Mouse (Mus musculus) megakaryocyte-erythroid progenitor cell, adult 5-6 weeks (primary cell): Measurements from ENCODE around the gene Pwwp2b. TPM values are rescaled to one million over a fixed set of nuclear protein-coding genes. Genes with fewer than 3 reads are reported as not detected.
A peak's percentile ranks its signal among the peaks of the same experiment; 100 is the strongest.

Experiments used
- ATAC-seq: replicated peaks from 2 replicates; pipeline ENCODE4 v1.8.0; 2016; ENCODE audit warnings: mild to moderate bottlenecking, inconsistent platforms; ENCODE audit not compliant: severe bottlenecking, poor library complexity, low FRiP score, low TSS enrichment
- total RNA-seq, 2 experiments: library from RNA; stranded (forward) in 1 of 2; stranded (reverse) in 1 of 2; fragments of 200-1000, 215-1000 nt in 1 of 2; fragments of >200 nt in 1 of 2; fragmentation: Nextera tagmentation in 1 of 2; gene quantifications; 2 replicates each; pipeline ENCODE4 v1.2.3; 2014 to 2017

The Pwwp2b gene
- total RNA-seq, 2 experiments from 2014 or later: 1.1 to 2.4 TPM

GRCm38 (mm10) chr7:139285295-139285943, 37.1 kb downstream of the Pwwp2b start:
- ATAC-seq: no peak

DNA sequence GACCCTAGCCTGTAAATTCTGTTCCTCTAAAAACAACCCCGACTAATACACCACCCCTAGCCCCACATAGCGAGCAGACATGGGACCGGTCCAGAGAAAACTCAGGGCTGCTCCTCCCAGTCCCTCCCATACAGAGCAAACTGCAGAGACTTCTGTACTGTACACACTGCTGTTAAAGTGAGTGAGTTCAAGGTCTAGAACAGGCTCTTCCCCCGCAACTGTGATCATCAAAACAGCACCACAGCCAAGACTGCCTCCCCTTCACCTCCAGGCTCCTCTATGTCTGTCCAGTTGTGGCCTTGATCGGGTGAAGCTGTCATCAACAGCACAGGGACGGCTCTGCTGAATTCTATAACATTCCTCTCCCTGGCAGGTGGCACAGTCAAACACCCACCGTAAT, 40.3 kb downstream of the Pwwp2b start:
- no peak for ATAC-seq

GRCm38 (mm10) chr7:139293350-139293749, 45.1 kb downstream of the Pwwp2b start:
- ATAC-seq: no peak

DNA sequence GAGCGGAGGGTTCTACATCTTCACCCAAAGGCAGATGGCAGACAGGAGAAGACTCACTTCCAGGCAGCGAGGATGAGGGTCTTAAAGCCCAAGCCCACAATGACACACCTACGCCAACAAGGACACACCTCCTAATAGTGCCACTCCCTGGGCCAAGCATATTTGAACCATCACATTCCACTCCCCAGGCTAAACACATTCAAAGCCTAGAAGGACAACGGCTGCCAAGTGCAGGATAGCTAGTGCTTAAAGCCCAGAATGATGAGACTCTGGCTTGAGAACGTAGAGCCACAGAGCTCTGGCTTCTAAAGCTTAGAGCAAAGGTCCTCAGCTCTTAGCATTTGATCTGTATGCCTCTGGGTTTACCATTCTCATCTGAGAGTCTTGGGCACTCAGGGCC, 45.8 kb downstream of the Pwwp2b start:
- no peak for ATAC-seq

DNA sequence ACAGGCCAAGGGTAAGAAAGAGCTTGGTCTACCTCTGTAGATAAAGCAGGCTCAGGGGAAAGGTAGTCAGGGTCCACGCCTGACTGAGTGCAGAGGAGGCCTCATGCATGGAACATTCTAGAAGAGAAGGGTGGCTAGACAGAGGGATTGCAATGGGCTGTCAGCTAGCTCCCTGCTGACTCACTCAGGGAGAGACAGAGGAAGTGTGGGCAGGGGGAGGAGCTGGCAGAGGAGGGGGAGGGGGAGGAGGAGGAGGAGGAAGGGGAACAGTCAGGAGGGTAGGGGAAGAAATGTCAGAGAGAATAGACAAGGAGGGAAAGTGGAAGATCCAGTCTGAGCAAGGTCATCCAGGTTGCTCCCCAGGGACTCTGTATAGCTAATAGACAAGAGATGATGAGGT, 47.4 kb downstream of the Pwwp2b start:
- no peak for ATAC-seq

- no peak for ATAC-seq
These were observed 48.3 kb downstream of the Pwwp2b start for GRCm38 (mm10) chr7:139296552-139297100.

GRCm38 (mm10) chr7:139298446-139298845, 50.2 kb downstream of the Pwwp2b start:
- no peak for ATAC-seq

DNA sequence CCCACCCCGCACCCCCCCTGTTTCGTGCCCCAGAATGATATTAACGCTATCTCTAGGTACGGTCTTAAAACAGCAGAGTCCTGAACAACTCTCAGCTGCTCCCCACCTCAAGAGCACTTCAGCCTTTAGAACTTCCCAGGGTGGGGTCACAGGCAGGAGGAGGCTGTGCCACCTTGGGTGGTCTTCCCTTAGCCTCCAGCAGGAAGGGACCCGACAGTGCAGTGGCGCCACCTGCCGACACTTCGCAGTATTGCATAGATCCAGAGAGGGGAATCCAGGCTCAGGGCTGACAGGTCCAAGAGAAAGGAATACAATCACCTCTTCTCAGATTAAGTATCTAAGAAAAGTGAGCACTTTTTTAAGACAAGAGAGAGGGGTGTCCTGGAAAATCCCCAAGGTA, 51.1 kb downstream of the Pwwp2b start:
- peak; percentile 57; the same call in 1 of the 2 replicates for ATAC-seq

DNA sequence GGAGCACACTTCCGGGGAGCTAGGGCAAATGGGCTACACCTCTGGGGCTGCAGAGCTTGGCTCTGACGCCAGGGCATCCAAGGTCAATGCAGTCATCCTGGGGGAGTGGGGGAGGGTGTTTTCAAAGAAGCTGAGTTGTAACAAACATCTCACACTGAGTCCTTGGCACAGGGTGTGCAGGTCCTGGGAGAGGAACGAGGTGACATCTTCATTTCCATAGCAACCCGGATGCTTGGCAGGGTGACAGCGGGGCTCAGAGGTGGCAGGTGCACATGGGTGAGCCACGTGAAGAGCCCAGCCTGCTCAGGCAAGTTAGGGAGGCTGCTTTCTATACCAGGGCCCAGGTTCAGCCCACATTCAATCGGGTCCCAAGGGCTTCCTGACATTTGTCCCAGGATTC, 52.1 kb downstream of the Pwwp2b start:
- no peak for ATAC-seq

GRCm38 (mm10) chr7:139301505-139301904, 53.2 kb downstream of the Pwwp2b start:
- no peak for ATAC-seq

DNA sequence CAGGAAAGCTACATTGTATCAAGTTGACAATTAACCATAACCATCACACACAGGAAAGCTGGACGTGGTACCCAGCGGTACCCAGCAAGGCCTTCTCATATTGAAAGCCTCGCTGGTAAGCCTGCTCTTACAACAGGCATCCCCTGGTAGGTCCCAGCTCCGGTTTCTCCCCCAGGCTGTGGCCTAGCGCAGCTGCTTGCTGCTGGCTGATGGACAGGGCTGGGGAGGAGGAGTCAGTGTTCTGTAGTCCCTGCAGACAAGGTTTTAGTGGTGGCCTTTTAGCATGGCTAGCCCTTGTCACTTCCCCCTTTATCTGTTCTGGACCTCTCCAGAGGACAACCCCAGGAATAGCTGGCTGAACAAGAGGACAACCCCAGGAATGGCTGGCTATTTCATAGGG, 54.0 kb downstream of the Pwwp2b start:
- ATAC-seq: no peak

DNA sequence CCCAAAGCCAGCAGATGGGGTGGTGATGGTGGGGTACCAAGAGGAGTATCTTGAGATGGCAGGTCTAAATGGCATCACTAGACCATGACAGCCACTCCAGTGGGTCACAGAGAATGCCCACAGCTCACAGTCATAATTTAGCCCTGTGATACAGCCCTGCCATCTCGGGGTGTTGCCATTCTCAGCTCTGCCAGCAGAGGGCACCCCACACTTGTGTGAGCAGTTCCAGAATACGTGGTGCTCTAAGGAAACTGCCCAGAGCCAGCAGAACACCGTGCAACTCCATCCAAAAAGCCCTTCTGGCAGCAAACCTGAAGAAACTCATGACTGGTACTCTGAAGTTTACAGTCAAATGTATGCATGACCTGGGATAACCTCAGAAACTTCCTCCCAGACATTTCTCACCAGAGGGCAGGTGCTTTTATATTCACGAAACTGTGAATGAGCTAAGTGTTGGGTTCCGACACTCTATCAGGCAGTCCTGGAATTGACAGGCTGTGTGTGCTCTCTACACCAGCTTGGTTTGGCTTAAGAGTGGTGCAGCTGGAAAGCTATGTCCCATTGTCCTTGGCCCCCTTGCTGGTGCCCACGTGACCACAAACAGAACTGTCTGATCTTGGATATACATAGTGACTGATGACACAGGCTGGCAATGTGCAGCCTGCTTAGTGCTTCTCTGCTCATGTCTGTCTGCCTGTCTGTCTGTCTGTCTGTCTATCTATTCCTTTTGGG, 55.2 kb downstream of the Pwwp2b start:
- peak; percentile 77 for ATAC-seq

- no peak for ATAC-seq
These were observed 56.0 kb downstream of the Pwwp2b start for GRCm38 (mm10) chr7:139304322-139304721.

DNA sequence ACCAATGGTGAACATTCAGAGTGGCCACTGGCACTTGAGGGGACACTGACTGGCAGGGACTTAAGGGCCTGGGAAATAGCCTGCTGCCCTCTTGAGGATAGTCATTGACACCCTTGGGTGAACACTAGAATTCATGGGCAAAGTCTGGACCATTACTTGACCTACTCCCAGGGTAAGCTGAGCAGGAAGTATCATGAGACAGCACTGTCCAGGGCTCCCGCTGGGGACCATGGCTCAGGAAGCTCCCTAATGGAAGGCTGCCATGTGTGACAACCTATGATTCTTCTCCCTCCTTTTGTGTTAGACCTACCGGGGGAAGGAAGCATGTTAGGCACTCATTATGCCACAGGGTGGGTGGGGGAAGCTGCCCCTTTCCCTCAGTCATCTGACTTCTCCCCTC, 58.8 kb downstream of the Pwwp2b start:
- ATAC-seq: no peak

GRCm38 (mm10) chr7:139308140-139308895, 60.0 kb downstream of the Pwwp2b start:
- no peak for ATAC-seq

DNA sequence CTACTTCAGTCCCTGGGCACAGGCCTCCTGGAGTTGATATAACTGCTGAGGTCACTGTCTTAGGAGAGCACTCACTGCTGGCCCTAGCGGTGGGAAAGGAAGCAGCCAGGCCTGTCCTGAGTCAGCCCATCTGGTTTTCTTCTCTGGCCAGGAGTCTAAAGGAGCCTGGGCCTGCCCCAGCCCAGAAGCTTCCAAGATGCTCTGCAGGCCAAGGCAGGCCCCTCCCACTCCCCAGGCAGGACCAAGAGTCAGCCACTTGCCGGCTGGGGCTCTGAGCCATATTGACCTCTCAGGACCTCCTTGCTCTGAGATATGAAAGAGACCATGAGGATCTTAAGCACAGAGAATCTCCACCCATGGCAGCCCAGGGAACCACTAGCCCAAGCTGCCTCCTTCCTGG, 60.8 kb downstream of the Pwwp2b start:
- ATAC-seq: no peak

DNA sequence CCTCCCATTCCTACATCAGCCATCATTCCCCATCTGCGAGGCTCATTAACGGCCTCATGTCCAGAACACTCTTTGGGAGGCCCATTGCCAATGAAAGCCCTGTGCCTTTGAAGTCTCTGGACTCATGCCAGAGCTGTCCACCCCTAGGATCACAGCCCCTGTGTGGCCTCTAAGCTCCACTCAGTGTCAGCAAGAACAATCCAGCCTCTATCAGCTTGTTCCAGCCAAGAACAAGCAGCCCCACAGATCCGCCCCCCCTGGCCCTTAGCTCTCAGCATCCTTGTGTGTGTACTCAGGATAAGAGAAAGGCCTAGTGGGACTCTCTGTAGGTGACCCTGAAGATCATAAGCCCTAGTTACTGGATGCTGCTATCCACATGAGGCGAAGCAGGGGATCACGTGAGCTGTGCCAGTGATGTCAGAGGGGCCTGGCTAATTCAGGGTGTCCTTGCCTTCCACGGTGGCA, 62.2 kb downstream of the Pwwp2b start:
- ATAC-seq: no peak

- ATAC-seq: no peak
These were observed 64.4 kb downstream of the Pwwp2b start for GRCm38 (mm10) chr7:139312686-139313085.

GRCm38 (mm10) chr7:139313413-139313812, 65.1 kb downstream of the Pwwp2b start:
- no peak for ATAC-seq

DNA sequence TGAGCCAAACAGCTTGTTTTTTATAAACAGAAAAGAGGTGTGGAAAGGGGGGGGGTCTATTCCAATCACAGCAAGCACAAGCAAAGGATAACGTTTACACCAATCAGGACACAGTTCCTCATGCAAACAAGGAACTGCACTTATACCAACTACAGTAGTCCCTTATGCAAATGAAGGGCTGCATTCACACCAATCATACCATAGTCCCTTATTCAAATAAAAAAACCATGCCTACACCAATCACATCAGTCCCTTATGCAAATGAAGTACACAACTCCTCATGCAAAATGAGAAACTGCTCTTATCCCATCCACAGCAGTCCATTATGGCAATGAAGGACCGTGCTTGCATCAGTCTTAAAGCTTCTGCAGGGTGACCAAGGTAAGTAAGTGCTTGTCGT, 66.4 kb downstream of the Pwwp2b start:
- ATAC-seq: peak; percentile 56; the same call in 1 of the 2 replicates
